Mouse (Mus musculus) hindbrain, embryonic 16.5 days (tissue): ENCODE results near the gene Mdm4. TPM values are rescaled to one million over a fixed set of nuclear protein-coding genes. Genes with fewer than 3 reads are reported as not detected.

Experiments used
- microRNA-seq: library from miRNA; unstranded; fragments of <30 nt; microRNA quantifications from one replicate; pipeline ENCODE4, GENCODE M21; 2017
- polyA plus RNA-seq: library from polyadenylated mRNA; unstranded; fragments of >200 nt; fragmentation: Nextera tagmentation; extraction: Ambion mirVana; gene quantifications from 2 replicates; pipeline ENCODE4 v1.2.1, GENCODE M21; 2015

Gene Mdm4
- polyA plus RNA-seq, 1 experiment from 2014 or later = 30.3 TPM

Small RNA genes lying within 50 kb of the gene (microRNA-seq; reads per million reads assigned to microRNA genes)
- not detected for gene Gm44300

Other genes with a start within 250 kb of the Mdm4 start
- gene Lrrn2, start 150.3 kb downstream of the Mdm4 start, polyA plus RNA-seq = 56.5 and 57.7 TPM in 2 replicates
- 10.3 and 11.4 TPM in 2 replicates for gene Pik3c2b, start 15.1 kb upstream of the Mdm4 start, polyA plus RNA-seq
- 22.2 and 29.1 TPM in 2 replicates for gene Ppp1r15b, start 100.6 kb upstream of the Mdm4 start, polyA plus RNA-seq
- 15.0 TPM in 2 replicates for gene Plekha6, start 133.6 kb upstream of the Mdm4 start, polyA plus RNA-seq